Mouse (Mus musculus) frontal cortex, postnatal 25 days (tissue): ENCODE data around the gene Mmp19.
"Not testable (repeated sequence)": the region's sequence is repeated elsewhere in the genome, so short reads cannot be mapped to it uniquely, and the experiment has no call there.

Experiments used
- DNase-seq, 2 experiments: peaks; one replicate each; pipeline ENCODE4 v3.0.0; 2022; ENCODE audit warnings: low spot score in 2 of 2

Gene Mmp19

DNA sequence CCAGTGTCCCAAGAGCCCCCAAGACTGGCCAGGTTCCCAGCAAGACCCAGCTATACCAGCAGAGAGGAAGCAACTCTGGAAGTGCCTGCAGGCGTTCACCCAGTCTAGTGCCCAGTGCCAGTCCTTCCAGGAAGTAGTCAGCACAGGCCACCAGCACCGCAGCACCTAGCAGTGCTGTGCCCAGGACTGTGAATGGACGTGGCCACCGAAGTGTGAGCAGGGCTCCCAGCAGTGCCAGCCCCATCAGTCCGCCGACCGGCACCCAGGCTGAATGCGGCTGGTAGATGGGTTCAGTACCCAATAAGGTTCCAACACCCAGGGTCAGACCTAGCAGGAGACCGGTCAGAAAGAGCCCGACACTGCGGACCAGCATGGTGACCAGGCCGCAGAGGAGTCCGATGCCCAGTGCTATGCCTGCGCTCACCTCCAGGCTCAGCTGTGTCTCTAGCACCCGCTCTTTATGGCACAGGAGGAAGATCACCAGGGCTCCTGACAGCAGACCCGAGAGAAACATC lies 11.3 kb downstream of the Mmp19 start:
- no peak for DNase-seq

DNA sequence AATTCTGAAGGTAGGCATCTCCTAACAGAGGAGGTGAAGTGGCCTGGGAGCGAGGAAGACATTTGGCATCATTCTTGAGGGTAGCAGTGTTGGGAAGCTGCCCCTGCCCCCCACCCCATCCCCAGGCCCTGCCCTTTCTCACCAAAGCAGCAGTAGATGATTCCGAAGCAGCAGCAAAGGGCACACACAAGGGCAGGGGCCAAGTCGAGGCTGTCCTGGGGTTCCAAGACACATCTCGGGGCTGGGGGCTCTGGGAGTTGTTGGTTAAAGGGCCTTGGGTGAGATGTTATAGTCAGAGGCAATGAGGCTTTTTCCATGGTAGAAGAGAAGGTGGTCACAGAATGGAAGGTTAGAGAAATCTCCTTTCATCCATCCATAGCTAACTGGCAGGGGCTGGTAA lies 12.2 kb downstream of the Mmp19 start:
- no peak for DNase-seq

DNA sequence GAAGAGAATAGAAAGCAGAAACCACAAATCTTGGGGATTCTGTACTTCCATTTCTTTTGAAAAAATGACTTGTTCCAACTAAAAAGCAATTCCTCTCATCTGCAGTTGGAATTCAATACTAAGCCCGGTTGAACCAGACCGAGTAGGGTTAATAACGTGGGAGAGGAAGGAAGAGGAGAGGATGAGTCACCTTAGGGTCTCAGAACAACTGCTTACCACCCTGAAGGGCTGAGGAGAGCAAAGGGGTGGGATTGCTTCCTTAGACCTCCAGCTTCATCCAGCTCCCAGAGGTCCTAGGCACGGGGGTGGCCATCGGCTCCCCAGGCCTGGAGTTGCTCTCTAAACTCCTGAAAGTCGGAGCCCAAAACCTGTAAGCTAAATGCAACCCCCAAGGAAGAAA lies 12.7 kb downstream of the Mmp19 start:
- DNase-seq: no peak

DNA sequence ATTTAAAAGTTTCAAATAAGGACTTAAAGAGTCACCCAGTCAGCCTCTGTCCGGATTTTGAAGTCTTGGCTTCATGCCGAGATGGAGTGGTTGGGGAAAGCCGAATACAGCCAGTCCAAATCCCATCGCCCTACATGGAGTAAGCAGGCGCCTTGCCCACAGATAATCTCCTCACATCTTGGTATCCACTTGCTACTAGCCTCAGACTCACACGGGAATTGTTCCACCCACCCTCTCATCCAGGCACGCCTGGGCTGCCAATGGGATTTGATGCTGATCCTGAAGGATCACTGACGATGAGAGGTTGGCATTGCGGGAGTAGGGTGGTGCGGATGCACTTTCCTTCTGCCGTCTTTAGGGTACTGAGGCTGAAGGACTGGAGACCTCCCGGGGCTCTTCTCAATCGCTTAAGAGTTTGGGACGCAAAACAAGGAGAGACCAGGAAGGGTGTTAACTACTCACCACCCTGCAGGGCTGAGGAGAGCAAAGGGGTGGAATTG lies 13.1 kb downstream of the Mmp19 start, which contains the start of gene Dnajc14:
Dnajc14 (plus strand) TSS at position 292 of the 500 bp plus-strand sequence.
- DNase-seq: peak; percentile 42 to 47

DNA sequence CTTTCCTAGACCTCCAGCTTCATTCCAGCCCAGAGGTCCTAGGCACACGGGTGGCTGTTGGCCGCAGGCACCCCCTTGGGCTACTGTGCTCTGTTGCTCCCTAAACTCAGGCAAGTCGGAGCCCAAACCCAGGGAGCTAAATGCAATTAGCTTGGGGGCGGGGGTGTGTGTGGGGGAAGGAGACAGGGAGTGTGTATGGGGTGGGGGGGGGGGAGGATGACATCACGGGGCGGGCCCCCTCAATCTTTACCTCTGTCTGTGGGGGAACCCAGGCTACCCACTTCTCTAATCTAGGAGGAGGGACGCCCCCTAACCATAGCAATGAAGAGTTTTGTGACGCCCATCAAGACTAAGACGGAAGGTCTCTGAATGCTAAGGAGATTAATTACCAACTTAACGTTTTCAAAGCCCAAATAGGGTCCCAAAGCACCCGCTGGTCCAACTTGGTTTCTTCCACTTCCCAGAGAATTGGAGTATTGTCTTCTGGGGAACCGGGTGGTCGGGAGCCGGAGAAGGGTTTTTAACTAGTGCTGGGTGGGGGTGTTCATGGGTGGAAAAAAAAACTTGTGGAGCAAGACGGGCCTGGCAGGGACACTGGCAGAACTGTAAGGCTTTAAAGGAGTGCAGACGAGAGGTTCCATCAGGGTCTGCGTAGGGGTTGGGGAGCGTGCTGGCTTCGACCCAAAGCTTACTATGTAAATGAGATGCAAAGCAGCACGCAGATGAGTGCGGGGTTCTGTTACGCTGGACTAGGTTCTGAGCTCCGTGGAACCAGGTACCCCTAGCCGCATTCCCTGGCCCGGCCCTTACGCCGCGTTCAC lies 13.8 kb downstream of the Mmp19 start, which contains the start of gene Tmem198b:
Tmem198b (minus strand) TSS at position 100 of the 821 bp plus-strand sequence.
- peak; percentile 53 to 60 for DNase-seq

DNA sequence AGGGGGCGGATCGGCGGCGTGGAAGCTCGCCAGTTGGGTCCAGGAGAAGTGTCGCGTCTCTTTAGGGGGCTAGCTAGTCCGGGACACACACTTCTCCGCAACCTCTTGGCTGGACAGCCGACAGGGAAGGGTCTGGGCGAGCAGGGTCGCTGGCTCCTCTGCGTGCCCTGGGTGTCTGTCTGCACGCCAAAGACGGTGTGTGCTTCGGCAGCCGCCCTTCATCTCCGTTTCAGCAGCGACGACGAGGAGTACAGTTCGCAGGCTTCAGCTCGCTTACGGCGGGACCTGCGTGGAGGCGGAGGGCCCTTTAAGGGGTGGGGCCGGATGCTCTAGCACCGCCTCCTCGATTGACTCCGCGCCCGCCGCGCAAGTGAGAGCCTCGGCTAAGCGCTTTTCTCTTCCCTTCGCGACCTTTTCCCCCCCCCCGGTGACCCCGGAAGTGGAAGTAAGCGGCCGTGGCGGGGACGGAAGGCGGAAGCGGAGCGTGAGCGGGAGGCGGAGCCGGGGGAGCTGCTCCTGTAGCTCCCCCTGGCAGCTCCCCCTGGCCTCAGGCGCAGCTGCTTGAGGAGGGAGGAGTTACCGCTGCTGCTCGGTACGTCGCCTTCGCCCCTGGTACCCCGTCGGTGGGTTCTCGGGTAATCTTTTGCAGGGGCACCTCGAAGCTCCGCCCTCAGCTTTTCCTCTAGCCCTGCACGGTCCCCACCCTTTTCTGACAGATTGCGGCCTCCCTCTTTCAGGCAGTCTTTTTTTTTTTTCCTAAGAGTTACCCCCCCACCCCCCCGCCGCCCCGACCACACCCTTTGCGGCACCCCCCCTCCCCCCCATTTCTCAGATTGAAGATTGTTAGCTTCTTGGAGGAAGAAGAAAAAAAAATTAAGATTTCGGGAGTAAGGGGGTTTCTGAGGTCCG lies 14.6 kb downstream of the Mmp19 start:
- DNase-seq: peak; percentile 74 to 89

DNA sequence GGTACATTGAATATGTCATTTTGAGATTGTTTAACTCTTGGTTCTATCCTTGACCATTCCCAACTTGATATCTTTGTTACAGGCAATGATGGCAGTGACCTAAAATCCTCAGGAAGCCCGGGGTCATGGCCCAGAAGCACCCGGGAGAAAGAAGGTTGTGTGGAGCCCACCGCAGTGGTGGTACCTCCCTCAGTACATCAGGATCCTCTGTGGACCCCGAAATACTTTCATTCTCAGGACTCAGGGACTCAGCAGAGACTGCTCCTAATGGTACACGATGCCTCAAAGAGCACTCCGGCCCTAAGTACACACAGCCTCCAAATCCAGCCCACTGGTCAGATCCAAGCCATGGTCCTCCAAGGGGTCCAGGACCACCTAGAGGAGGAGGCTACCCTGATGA lies 15.4 kb downstream of the Mmp19 start:
- no peak for DNase-seq

DNA sequence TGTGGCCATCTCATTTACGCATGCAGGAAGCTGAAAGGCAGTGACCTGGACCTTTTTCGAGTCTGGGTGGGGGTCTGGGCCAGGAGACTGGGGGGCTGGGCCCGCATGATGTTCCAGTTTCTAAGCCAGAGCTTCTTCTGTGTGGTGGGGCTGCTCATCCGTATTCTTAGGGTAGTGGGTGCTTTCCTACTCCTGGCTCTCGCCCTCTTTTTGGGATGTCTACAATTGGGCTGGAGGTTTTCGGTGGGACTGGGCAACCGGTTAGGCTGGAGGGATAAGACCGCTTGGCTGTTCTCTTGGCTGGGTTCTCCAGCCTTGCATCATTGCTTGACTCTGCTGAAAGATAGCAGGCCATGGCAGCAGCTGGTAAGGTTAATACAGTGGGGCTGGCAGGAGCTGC lies 16.3 kb downstream of the Mmp19 start:
- no peak for DNase-seq

DNA sequence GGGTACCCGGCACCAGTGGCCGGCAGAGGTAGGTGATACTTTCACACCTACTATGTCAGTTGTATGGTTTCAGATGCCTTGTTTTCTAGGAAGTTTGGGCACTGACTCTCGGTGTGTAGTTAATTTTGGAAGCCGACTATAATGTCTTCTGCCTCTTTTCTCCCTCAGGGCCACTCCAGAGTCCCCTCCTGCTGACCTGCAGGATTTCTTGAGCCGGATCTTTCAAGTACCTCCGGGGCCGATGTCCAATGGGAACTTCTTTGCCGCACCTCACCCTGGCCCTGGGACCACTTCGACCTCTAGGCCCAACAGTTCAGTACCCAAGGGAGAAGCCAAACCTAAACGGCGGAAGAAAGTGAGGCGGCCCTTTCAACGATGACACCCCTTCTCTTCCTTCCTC lies 26.3 kb downstream of the Mmp19 start, which contains the start of gene Sarnp:
Sarnp (plus strand) TSS at position 301 of the 400 bp plus-strand sequence.
- no peak for DNase-seq

DNA sequence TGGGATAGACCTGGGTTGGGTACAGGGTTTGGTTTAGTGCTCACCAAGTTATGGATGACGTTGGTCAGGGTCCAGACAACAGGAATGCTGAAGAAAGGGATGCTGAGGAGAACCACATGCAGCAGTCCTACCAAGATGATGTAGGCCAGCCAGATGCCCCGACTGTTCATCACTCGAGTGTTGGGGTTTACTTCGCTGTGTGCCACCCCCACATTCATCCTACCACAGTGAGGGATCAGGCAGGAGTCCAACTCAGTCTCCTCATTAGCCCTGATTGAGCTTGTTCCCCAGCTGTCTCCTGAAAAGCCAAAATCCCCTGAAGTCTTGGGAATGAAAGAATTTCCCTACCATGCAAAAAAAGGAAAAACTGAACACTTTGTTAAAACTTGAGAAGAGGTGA lies 29.5 kb downstream of the Mmp19 start:
- DNase-seq: no peak

DNA sequence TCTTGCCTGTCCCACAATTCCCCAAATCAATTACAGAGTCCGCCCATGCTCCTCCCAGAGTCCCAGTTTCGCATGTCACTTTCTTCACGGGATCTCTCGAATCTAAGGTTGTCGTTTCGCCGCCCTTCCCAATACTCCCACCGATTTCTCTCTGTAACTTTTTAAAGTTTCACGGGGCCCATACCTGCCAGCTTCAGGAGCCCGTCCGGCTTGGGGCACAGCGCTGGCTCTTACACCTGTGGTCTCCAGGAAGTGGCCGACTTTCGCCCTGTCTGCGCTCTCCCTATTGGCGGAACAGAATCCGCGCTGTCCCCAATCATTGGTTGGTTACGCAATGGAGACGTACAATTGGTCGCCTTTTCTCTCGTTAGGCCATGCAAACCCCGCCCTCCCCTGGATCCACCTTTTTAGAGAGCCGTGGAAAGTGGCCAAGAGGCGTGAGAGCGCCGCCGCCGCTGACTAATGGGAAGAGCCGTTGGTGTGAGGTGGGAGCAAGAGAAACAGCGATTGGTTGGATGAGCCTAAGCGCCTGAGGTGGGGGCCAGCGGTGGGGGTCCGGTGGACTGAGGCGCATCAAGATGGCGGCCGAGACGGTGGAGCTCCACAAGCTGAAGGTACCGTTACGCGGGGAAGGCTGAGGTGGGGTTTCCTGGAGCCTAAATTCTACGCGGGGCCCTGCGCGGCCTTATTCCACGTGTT lies 30.8 kb downstream of the Mmp19 start, which contains the start of gene Ormdl2:
Ormdl2 (minus strand) TSS at position 288 of the 699 bp plus-strand sequence.
- peak; percentile 98 for DNase-seq

DNA sequence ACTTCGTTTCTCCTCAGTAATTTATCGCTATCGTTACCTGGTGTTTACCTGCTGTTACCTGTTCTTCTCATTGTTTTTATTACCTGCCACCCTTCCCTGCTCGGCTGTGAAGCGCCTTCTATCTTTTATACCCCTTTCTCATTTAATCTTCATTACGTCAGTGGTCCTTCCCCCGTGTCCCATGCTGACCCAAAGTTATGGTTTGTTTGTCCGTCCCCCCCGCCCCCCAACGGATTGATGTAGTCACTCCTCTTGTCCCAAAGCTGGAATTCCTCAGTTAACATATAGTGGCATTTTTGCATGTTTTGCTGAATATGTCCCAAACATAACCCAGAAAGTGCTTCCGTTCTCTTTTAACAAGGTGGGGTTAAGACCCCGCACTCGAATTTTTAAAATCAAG lies 31.4 kb downstream of the Mmp19 start:
- DNase-seq: no peak

DNA sequence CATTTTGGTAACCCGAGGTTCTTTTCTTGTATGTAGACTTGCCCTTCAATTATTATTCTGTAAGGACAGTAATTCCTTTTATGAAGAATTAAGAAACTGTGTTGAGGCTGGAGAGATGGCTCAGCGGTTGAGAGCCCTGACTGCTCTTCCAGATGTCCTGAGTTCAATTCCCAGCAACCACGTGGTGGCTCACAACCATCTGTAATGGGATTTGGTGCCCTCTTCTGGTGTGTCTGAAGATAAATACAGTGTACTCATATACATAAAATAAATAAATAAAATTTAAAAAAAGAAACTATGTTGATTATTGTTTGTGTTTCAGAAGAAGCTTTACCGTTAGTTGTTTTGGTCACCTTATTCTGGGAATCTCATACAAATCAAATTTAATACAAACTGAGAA lies 32.4 kb downstream of the Mmp19 start:
- DNase-seq: not testable (repeated sequence)

DNA sequence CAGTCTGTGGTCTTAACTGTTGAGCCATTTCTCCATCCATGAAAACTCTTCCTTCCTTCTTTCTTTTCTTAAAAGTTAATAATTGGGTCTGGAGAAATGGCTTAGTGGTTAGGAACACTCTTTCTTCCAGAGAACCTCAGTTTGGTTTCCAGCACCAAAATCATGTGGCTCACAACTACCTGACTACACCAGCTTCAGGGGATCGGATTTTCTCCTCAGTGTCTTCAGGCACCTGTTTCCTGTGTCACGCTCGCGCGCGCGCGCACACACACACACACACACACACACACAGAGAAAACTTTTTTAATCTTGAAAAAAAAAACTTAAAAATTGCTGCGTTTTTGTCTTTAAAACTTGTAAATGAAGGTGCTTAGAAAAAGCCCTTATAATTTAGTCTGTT lies 33.1 kb downstream of the Mmp19 start:
- no peak for DNase-seq

DNA sequence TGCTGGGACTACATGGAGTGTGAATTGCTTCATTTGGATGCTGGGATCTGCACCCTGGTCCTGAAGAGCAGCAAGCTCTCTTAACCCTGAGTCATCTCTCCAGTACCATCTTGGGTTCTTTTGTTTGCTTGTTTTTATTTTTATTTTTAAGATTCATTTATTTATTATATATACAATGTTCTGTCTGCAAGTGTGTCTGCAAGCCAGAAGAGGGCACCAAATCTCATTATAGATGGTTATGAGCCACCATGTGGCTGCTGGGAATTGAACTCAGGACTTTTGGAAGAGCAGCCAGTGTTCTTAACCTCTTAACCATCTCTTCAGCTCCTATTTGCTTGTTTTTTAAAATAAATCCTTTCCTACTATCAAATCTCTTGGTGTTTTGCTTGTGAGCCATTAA lies 46.7 kb downstream of the Mmp19 start:
- DNase-seq: no peak

DNA sequence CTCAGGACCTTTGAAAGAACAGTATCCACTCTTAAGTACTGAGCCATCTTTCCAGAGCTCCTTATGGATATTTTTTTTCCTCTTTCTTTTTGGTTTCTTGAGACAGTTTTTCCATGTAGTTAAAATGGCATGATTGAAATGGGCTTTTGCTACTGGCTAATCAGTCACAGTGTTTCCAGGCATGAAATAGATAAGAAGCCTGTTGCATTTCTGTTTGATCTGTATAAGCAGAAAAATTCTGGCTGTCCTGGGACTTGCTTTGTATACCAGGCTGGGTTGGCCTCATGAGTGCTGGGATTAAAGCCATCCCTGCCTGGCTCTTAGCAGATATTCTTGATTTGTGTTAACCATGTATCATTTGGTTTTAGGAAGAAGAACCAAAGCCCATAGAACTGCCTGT lies 48.7 kb downstream of the Mmp19 start:
- DNase-seq: no peak

DNA sequence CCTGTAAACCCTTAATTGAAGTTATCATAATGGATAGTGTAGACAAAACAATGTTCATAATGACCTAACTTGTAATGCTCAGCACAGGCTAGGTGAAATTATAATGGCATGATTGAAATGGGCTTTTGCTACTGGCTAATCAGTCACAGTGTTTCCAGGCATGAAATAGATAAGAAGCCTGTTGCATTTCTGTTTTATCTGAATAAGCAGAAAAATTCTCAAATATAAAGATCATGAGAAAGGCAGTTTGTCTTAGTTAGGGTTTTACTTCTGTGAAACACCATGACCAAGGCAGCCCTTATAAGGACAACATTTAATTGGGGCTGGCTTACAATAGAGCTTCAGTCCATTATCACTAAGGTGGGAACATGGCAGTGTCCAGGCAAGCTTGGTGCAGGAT lies 49.9 kb downstream of the Mmp19 start:
- DNase-seq: no peak

DNA sequence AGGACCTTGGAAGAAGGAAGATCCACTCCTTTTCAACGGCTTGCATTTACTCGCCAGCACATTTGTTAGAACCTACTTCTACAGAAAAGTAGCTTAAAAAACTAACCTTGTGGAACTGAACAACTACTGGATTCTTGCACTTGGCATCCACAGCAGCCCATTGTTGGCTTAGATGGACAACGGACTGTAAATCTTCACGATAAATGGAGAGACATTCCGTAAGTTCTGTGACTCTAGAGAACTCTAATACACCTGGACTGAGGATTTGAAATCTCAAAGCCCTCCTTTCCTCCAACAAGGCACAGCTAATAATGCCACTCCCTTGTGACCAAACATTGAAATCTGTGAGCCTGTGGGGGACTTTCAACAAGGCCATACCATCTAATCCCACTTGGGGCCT lies 52.5 kb downstream of the Mmp19 start:
- no peak for DNase-seq

DNA sequence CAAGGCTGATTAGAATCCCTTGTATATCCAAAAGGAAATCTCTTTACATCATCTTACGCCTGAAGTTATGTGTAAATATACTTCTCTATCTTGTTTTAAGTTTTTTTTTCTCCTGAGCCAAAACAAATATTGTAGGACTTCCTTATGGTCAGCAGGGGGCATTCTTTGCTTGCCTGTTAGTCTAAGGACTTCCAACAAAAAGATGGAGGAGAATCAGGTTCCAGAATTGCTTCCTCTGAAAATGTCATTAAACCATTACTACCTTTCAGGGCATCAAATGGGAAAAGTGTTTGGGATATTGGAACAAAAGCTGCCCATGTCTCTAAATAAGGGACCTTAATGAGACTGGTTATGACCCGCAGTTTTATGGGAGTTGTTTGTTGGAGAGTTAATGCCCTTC lies 54.8 kb downstream of the Mmp19 start:
- no peak for DNase-seq

DNA sequence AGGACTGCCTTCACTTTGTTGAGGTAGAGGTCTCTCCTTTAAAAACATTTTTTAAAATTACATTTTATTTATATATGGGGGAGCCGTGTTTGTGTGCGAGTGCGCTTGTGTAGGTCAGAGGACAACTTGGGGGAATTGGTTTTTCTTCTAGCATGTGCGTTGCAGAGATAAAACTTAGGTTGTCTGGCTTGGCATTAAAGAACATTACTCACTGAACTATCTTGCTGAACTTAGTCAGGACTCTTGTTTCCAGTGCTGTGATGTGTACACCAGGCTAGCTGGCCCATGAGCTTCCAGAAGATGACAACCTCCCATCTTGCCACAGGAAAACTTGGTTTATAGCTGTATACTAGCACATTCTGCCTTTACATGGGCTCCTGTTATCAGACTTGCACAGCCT lies 56.0 kb downstream of the Mmp19 start:
- DNase-seq: no peak

DNA sequence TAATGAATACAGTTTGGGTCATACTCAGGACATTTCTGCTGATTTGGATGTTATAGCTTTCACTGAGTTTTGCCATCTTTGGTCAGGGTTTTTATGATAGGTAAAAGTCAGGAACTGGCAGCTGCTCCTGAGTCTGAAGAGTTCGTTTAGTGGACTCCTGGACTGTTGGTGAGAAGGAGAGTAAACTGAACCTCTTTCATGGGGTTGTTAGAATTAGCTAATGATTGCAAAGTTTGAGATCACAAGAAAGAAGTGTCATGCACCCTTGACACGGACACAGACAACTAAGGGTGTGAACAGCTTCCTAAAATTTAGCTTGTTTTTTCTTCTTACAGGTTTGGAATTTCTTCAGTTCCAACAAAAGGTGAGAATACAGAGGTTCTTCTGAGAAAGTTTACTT lies 57.7 kb downstream of the Mmp19 start:
- no peak for DNase-seq
